Mouse (Mus musculus) bone marrow macrophage, adult 2 months (primary cell): ENCODE data around the gene Cep70. TPM values are rescaled to one million over a fixed set of nuclear protein-coding genes. Genes with fewer than 3 reads are reported as not detected.

ENCODE experiments used
- H3K27ac ChIP-seq: 2 replicates; pipeline ENCODE4 v1.5.1; 2012; ENCODE audit warnings: low read depth, low read length; ENCODE audit not compliant: insufficient read depth
- H3K4me1 ChIP-seq: 2 replicates; pipeline ENCODE4 v1.6.1; 2012; ENCODE audit warnings: low read length; ENCODE audit not compliant: control insufficient read depth, insufficient read depth
- H3K4me3 ChIP-seq: 2 replicates; pipeline ENCODE4 v1.5.1; 2012; ENCODE audit warnings: mild to moderate bottlenecking, low read length, moderate library complexity; ENCODE audit not compliant: insufficient read depth
- CTCF ChIP-seq: IDR thresholded peaks from 2 replicates; pipeline ENCODE4 v1.5.1; 2012; ENCODE audit warnings: low read depth, mild to moderate bottlenecking, low read length, moderate library complexity
- POLR2A ChIP-seq: IDR thresholded peaks from 2 replicates; pipeline ENCODE4 v1.6.1; 2012; ENCODE audit warnings: mild to moderate bottlenecking, low read depth, low read length, borderline replicate concordance
- polyA plus RNA-seq: library from polyadenylated mRNA; stranded (reverse); fragments of >200 nt; gene quantifications from 2 replicates; pipeline ENCODE4 v1.2.4, GENCODE M21; 2012; ENCODE audit not compliant: missing spikeins, insufficient read depth, insufficient read length

The Cep70 gene
- polyA plus RNA-seq, 1 experiment, result 21.8 TPM

GRCm38 (mm10) chr9:99306226-99306625 is 63.1 kb downstream of the Cep70 start:
- Histone ChIP-seq H3K4me3 (no peak overlapping the region), H3K4me1 (no peaks in the 10 kb centered on the region)
- TF ChIP-seq CTCF, result no peak
- no peak for TF ChIP-seq POLR2A

GRCm38 (mm10) chr9:99319343-99319951 is 76.3 kb downstream of the Cep70 start:
- Histone ChIP-seq H3K4me3 (no peak overlapping the region), H3K27ac (no peak overlapping the region), H3K4me1 (no peaks in the 10 kb centered on the region)
- TF ChIP-seq POLR2A, result no peak
- TF ChIP-seq CTCF, result no peak

More at GRCm38 (mm10) chr9:99306226-99306625, 63.1 kb downstream of the Cep70 start:
- H3K27ac ChIP-seq, result no peak overlapping the region

- no peak for TF ChIP-seq CTCF
- no peak for TF ChIP-seq POLR2A
- Histone ChIP-seq H3K4me3 (no peak overlapping the region), H3K4me1 (no peaks in the 10 kb centered on the region), H3K27ac (no peak overlapping the region)
Measured at GRCm38 (mm10) chr9:99320006-99320405, 76.8 kb downstream of the Cep70 start.

- TF ChIP-seq CTCF, result no peak
- no peak for TF ChIP-seq POLR2A
- H3K4me1 ChIP-seq, result no peaks in the 10 kb centered on the region
- no peak overlapping the region for H3K4me3 ChIP-seq
- no peak overlapping the region for H3K27ac ChIP-seq
Measured at GRCm38 (mm10) chr9:99325208-99325929, 82.2 kb downstream of the Cep70 start.

GRCm38 (mm10) chr9:99325961-99326360 is 82.8 kb downstream of the Cep70 start:
- Histone ChIP-seq H3K27ac (no peak overlapping the region), H3K4me1 (no peaks in the 10 kb centered on the region), H3K4me3 (no peak overlapping the region)
- TF ChIP-seq CTCF (no peak), POLR2A (no peak)

GRCm38 (mm10) chr9:99326881-99327280 is 83.7 kb downstream of the Cep70 start:
- Histone ChIP-seq H3K27ac (no peak overlapping the region), H3K4me3 (no peak overlapping the region), H3K4me1 (no peaks in the 10 kb centered on the region)
- TF ChIP-seq CTCF (no peak), POLR2A (no peak)

- Histone ChIP-seq H3K4me3 (no peak overlapping the region), H3K4me1 (no peaks in the 10 kb centered on the region), H3K27ac (no peak overlapping the region)
- TF ChIP-seq POLR2A (no peak), CTCF (no peak)
Measured at GRCm38 (mm10) chr9:99336538-99336937, 93.4 kb downstream of the Cep70 start.

GRCm38 (mm10) chr9:99338293-99338692 is 95.1 kb downstream of the Cep70 start:
- no peak overlapping the region for H3K27ac ChIP-seq
- TF ChIP-seq POLR2A (no peak), CTCF (no peak)
- no peak overlapping the region for H3K4me3 ChIP-seq
- no peaks in the 10 kb centered on the region for H3K4me1 ChIP-seq

GRCm38 (mm10) chr9:99339182-99339581 is 96.0 kb downstream of the Cep70 start:
- no peak for TF ChIP-seq CTCF
- no peak for TF ChIP-seq POLR2A
- Histone ChIP-seq H3K4me1 (no peaks in the 10 kb centered on the region), H3K27ac (no peak overlapping the region), H3K4me3 (no peak overlapping the region)

- no peak overlapping the region for H3K27ac ChIP-seq
- H3K4me1 ChIP-seq, result no peaks in the 10 kb centered on the region
- no peak for TF ChIP-seq CTCF
- no peak for TF ChIP-seq POLR2A
- H3K4me3 ChIP-seq, result no peak overlapping the region
Measured at GRCm38 (mm10) chr9:99340126-99340525, 97.0 kb downstream of the Cep70 start.
